Mouse (Mus musculus) ES-Bruce4 (cell line): ENCODE measurements around the gene D6Wsu163e.

Experiments
- CTCF ChIP-seq: IDR thresholded peaks from one replicate; pipeline ENCODE4 v1.8.1; 2011; ENCODE audit warnings: low read depth, low read length
- POLR2A ChIP-seq: IDR thresholded peaks from one replicate; pipeline ENCODE4 v1.8.1; 2011; ENCODE audit warnings: low read length; ENCODE audit not compliant: insufficient read depth

DNA sequence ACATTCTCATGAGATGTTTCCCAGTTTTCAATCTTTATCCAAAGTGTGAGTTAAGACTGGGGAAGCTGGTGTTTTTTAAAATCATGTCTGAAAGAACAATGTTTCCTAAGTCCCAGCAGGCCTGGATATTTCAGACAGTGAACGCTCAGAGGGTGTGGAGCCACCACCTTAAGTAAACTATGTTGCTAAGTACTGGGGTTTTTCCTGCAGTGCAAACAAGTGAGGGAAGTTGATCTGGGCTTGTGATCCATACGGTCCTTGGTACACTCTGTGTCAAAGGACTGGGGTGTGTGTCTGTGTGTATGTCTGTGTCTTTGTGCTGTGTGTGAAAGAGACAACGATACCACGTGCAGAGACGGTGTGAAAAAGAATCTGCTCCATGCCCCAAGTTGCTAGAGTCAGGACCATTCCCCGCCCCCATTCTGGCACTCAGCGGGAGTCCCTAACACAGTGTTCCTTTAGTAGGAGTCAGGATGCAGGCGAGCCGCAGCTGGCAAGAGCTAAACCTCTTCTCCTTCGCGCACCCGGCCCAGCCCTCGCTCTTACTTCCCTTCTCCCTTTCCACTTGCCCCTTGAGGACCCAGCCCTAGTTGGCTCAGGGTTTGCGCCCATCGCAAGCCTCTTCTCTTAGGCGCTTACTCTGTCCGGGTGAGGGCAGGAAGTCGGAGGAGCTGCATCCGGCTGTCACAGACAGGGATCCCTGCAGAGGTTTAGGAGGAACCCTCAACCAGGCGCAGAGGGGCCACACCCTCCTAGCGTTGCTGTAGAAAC, 18.5 kb upstream of the D6Wsu163e start, which contains the start of gene Dyrk4:
- TF ChIP-seq POLR2A (no peak), CTCF (no peak)
